Mouse (Mus musculus) heart, postnatal 0 days (tissue): ENCODE results near the gene Socs5. TPM values are rescaled to one million over a fixed set of nuclear protein-coding genes. Genes with fewer than 3 reads are reported as not detected.

Source experiments
- ATAC-seq: fragments of 200-750 bp; cut with Nextera tagmentation; 2 replicates; pipeline ENCODE4 v1.8.0; 2017; ENCODE audit warnings: low read depth, moderate number of reproducible peaks, moderate library complexity; ENCODE audit not compliant: insufficient read depth
- DNase-seq: peaks from one replicate; pipeline ENCODE4 v3.0.0-alpha.2; 2016; ENCODE audit warnings: low spot score
- H3K27ac ChIP-seq: fragments of 300-500 bp; sonication (generic); 2 replicates; pipeline ENCODE4 v1.5.1; 2014; ENCODE audit warnings: low read depth, mild to moderate bottlenecking
- H3K27me3 ChIP-seq: fragments of 300-500 bp; sonication (generic); 2 replicates; pipeline ENCODE4 v1.6.1; 2014; ENCODE audit warnings: low read length, mixed read lengths; ENCODE audit not compliant: control insufficient read depth, insufficient read depth
- H3K36me3 ChIP-seq: fragments of 300-500 bp; sonication (generic); replicated peaks from 2 replicates; pipeline ENCODE4 v1.6.1; 2014; ENCODE audit warnings: low read length, mixed read lengths; ENCODE audit not compliant: control insufficient read depth, insufficient read depth
- H3K4me1 ChIP-seq: fragments of 300-500 bp; sonication (generic); 2 replicates; pipeline ENCODE4 v1.6.1; 2014; ENCODE audit warnings: antibody characterized with exemption; ENCODE audit not compliant: control insufficient read depth, insufficient read depth
- H3K4me2 ChIP-seq: fragments of 300-500 bp; sonication (generic); 2 replicates; pipeline ENCODE4 v1.6.1; 2014; ENCODE audit warnings: low read depth, mild to moderate bottlenecking, low read length, moderate library complexity
- H3K4me3 ChIP-seq: fragments of 300-500 bp; sonication (generic); 2 replicates; pipeline ENCODE4 v1.5.1; 2014; ENCODE audit warnings: low read depth, low read length
- H3K9ac ChIP-seq: fragments of 300-500 bp; sonication (generic); replicated peaks from 2 replicates; pipeline ENCODE4 v1.6.1; 2014; ENCODE audit warnings: low read depth, low read length, mixed read lengths
- H3K9me3 ChIP-seq: fragments of 300-500 bp; sonication (generic); replicated peaks from 2 replicates; pipeline ENCODE4 v1.6.1; 2016; ENCODE audit warnings: low read length; ENCODE audit not compliant: control insufficient read depth
- CTCF ChIP-seq: IDR thresholded peaks from 2 replicates; pipeline ENCODE4 v1.5.1; 2016; ENCODE audit warnings: antibody characterized with exemption, control low read depth, low read depth
- EP300 ChIP-seq: IDR thresholded peaks from 2 replicates; pipeline ENCODE4 v1.6.1; 2016; ENCODE audit warnings: antibody characterized with exemption, low read depth
- WGBS: fragments of 180-500 bp; shearing (Covaris S2); extraction: QIAGEN DNeasy Blood & Tissue Kit; methylation state at CpG from one replicate; pipeline ENCODE4 v1.1.7; 2014; 5-methylcytosine and 5-hydroxymethylcytosine counted together
- microRNA-seq: library from miRNA; unstranded; fragments of <30 nt; microRNA quantifications from one replicate; pipeline ENCODE4, GENCODE M21; 2016
- polyA plus RNA-seq: library from polyadenylated mRNA; unstranded; fragments of >200 nt; fragmentation: Nextera tagmentation; extraction: Ambion mirVana; gene quantifications from 2 replicates; pipeline ENCODE4 v1.2.1, GENCODE M21; 2015
- total RNA-seq: library from RNA; depleted of rRNA; stranded (reverse); fragments of >200 nt; gene quantifications from 2 replicates; pipeline ENCODE4 v1.2.3, GENCODE M21; 2014; ENCODE audit warnings: low replicate concordance; rRNA removed

Gene Socs5
- total and polyA plus RNA-seq, 2 experiments from 2014 or later = 7.9 to 17.7 TPM

DNA sequence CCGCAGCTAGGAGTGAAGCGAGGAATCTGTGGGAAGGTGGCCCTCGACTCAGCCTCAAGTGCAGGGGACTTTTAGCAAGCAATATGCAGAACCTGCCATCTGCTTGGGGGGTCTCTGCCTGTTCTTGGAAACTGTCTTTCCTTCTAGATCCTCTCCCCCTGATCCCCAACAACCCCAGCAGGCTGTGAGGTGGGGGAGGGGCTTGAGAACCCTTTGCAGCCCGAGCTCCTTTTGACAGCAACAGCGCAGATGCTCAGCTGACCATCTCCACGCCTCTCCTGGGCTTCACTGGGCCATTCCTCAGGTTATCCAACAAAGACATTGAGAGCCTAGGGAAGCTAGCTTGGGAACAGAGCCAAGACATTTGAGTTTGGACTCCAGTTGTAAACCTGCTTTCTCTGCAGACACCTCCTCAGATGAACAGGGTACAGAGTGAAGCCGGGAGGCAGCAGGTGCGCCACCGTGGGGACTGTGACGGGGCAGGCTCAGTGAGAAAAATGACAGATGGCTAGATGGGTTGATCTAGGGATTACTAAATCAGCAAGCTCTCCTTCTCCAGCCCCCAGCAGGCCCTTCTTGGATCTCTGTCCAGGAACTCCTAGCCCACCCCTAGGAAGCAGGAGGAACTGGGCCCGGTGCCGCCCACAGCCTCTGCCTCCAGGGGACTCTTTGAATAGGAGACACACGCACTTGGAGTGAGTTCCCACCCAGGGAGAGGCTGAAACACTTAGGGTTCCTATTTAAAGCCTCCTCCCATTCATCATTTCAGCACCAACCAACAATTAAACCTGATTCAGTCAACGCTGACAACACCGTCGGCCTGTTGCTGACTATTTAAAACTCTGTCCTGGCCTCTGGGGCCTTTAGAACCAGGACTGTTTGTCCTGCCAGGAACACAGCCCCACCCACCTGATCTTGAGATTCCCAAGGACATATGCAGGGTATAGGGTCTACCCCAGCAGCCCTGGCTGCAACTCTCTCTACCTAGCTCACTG, 71.4 kb downstream of the Socs5 start:
- peak overlapping the region; percentile 63 for H3K27ac ChIP-seq
- H3K9ac ChIP-seq = no peak overlapping the region
- DNase-seq (peak; percentile 88), ATAC-seq (peak; percentile 84)
- no peaks in the 10 kb centered on the region for H3K9me3 ChIP-seq
- no peaks in the 10 kb centered on the region for H3K36me3 ChIP-seq
- TF ChIP-seq EP300 = no peak; the same call in 1 of the 2 replicates
- no peak for TF ChIP-seq CTCF
- 33% methylated on average over 16 of the region's 16 CpGs for WGBS
- no peak overlapping the region for H3K4me3 ChIP-seq
- no peak overlapping the region for H3K4me2 ChIP-seq
- no peaks in the 10 kb centered on the region for H3K27me3 ChIP-seq
- H3K4me1 ChIP-seq = peaks cover 31% of the 10 kb centered on the region

DNA sequence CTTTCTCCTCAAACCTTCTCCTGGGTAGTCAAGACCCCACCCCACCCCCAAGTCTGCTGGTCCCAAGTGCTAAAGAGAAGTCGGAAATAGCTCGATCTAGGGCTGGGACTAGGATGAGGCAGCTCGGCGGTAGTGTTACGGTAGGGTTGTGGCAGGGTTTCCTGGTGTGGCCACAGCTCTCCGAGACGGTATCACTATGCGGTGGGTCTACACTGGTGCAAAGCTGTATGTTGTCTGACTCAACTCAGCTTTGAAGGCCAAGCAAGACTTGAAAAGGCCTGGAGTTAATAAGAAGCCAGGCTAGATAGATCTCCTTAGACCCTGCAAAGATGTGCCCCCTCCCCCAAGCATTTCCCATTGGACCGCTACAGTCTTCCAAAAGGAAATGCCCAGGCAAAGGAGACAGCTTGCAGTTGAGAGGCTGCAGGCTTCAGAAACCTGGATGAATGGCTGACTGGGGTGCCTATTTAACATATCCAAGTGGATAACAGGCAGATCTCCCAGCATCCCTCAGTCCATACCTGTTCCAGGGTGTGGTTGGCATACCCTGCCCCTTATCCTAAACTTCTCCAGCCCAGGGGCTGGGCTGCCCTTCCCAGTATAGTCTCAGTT, 72.6 kb downstream of the Socs5 start:
- ATAC-seq (no peak), DNase-seq (no peak)
- no peak overlapping the region for H3K4me2 ChIP-seq
- peaks cover 31% of the 10 kb centered on the region for H3K4me1 ChIP-seq
- no peak overlapping the region for H3K9ac ChIP-seq
- no peak overlapping the region for H3K4me3 ChIP-seq
- H3K27ac ChIP-seq = peak overlapping the region; percentile 63; the same call in 1 of the 2 replicates
- H3K27me3 ChIP-seq = no peaks in the 10 kb centered on the region
- WGBS = 89% methylated on average over 9 of the region's 9 CpGs
- no peaks in the 10 kb centered on the region for H3K9me3 ChIP-seq
- TF ChIP-seq CTCF (no peak), EP300 (no peak)
- H3K36me3 ChIP-seq = no peaks in the 10 kb centered on the region

DNA sequence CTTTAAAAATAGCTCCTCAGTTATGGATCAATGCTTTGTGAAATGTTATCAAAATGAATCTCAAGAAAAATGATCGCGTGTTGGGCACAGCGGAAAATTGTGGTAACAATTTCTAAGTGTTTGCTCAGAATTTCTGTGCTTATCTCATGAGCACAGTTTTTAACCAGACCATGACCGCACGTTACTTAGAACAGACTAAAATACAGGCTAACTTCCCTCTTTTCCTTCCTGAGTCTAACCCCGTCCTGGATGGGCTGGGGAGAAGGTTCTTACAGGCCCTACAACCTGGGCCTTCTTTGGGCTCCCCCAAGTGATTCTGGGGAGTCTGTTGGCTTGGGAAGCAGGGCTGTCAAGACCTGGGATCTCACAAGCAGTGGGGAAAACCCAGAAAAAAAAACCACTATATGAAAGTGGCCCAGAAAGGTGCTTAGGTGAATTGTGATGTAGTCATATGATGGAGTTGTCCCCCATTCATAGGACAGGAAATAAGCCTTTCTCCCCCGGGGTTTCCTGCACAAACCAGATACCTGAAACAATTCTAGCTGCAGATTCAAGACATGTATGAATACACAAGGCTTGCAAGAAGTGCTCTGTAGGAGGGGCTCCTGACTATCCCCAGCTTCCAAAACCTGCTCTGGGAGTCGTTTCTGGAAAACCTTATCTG, 74.3 kb downstream of the Socs5 start:
- no peak overlapping the region for H3K4me3 ChIP-seq
- ATAC-seq (no peak), DNase-seq (no peak)
- TF ChIP-seq CTCF (no peak), EP300 (no peak)
- H3K9ac ChIP-seq = no peak overlapping the region
- H3K27me3 ChIP-seq = no peaks in the 10 kb centered on the region
- peaks cover 31% of the 10 kb centered on the region for H3K4me1 ChIP-seq
- WGBS = 61% methylated on average over 8 of the region's 8 CpGs
- H3K36me3 ChIP-seq = no peaks in the 10 kb centered on the region
- H3K9me3 ChIP-seq = no peaks in the 10 kb centered on the region
- no peak overlapping the region for H3K4me2 ChIP-seq
- H3K27ac ChIP-seq = no peak overlapping the region

DNA sequence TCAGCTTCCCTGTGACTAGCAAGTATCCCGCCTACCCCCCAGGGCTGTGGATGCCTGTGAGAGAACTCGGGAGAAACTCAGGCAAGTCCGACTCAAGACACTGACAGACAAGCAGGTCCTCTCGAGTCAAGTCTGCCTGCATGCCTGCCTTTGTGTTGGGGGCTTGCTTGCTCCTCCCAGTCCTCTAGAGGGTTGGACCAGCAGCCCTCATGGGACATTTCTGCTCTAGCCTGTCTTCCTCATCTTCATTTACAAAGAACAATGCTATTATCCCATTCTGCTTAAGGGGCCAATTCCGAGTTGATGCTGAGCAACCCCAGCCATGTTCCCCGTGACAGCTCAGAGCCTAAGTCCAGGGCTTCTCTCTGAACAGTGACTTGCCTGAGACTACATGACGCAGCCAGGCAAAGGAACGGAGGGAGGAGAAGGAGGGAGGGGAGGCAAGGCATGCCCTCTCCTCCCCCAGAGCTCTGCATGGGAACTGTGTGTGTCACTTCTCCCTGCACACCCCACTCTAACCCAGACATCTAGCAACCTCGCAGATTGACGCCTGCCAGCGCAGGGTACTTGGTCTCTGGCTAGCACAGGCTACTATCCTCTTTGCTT, 78.1 kb downstream of the Socs5 start:
- no peak for DNase-seq
- Histone ChIP-seq H3K27me3 (no peaks in the 10 kb centered on the region), H3K4me2 (no peak overlapping the region), H3K9me3 (no peaks in the 10 kb centered on the region), H3K4me1 (0 out of 2 replicates have a peak, but pooled peaks cover 5% of the 10 kb centered on the region), H3K27ac (no peak overlapping the region), H3K9ac (no peak overlapping the region), H3K36me3 (no peaks in the 10 kb centered on the region), H3K4me3 (no peak overlapping the region)
- no peak for TF ChIP-seq CTCF
- TF ChIP-seq EP300 = no peak
- 36% methylated on average over 11 of the region's 11 CpGs for WGBS
- ATAC-seq = no peak

DNA sequence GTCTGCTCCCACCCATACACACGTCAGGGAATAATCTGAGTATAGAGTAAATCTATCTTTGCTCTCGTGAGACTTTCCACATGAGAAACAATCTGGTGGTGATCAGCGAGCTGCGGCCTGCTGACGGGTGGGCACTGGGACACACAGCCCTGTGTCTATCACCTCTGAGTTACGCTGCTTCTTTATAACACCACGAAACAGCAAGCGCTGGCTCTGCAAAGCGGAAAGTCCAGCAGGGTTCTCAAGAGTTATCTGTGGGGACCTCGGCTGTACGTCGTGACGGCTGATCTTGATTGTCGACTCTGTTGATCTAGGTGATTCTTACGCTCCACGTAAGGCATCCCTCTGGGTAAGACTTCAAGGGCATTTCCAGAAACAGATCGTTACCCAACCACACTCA, 79.5 kb downstream of the Socs5 start:
- H3K36me3 ChIP-seq = no peaks in the 10 kb centered on the region
- no peak overlapping the region for H3K4me3 ChIP-seq
- H3K27me3 ChIP-seq = no peaks in the 10 kb centered on the region
- H3K9ac ChIP-seq = no peak overlapping the region
- ATAC-seq (no peak), DNase-seq (no peak)
- 55% methylated on average over 17 of the region's 17 CpGs for WGBS
- no peak overlapping the region for H3K4me2 ChIP-seq
- H3K27ac ChIP-seq = no peak overlapping the region
- TF ChIP-seq EP300 (no peak), CTCF (no peak)
- H3K4me1 ChIP-seq = 0 out of 2 replicates have a peak, but pooled peaks cover 5% of the 10 kb centered on the region
- no peaks in the 10 kb centered on the region for H3K9me3 ChIP-seq

Small RNAs within 50 kb of the gene (microRNA-seq; reads per million reads assigned to microRNA genes)
- gene Gm22346 = not detected

Other genes starting within 250 kb of the Socs5 start
- gene Tmem247, start 190.3 kb upstream of the Socs5 start, total RNA-seq = not detected in 2 replicates
- gene Tmem247, start 190.3 kb upstream of the Socs5 start, polyA plus RNA-seq = not detected in 2 replicates
- not detected in 2 replicates for gene Atp6v1e2, start 159.8 kb upstream of the Socs5 start, total RNA-seq
- gene Atp6v1e2, start 159.8 kb upstream of the Socs5 start, polyA plus RNA-seq = not detected in 2 replicates
- gene Rhoq, start 144.6 kb upstream of the Socs5 start, total RNA-seq = 67.4 and 74.6 TPM in 2 replicates
- 17.6 and 18.7 TPM in 2 replicates for gene Rhoq, start 144.6 kb upstream of the Socs5 start, polyA plus RNA-seq
- 5.0 and 10.1 TPM in 2 replicates for gene Pigf, start 82.3 kb upstream of the Socs5 start, total RNA-seq
- gene Pigf, start 82.3 kb upstream of the Socs5 start, polyA plus RNA-seq = 9.0 and 12.2 TPM in 2 replicates
- 34.7 and 40.0 TPM in 2 replicates for gene Cript, start 82.1 kb upstream of the Socs5 start, total RNA-seq
- gene Cript, start 82.1 kb upstream of the Socs5 start, polyA plus RNA-seq = 116 and 124 TPM in 2 replicates
- 71.0 and 78.3 TPM in 2 replicates for gene Mcfd2, start 158.3 kb downstream of the Socs5 start, total RNA-seq
- gene Mcfd2, start 158.3 kb downstream of the Socs5 start, polyA plus RNA-seq = 75.1 and 77.2 TPM in 2 replicates
- gene Ttc7, start 175.2 kb downstream of the Socs5 start, total RNA-seq = 3.5 and 6.7 TPM in 2 replicates
- 2.5 and 2.7 TPM in 2 replicates for gene Ttc7, start 175.2 kb downstream of the Socs5 start, polyA plus RNA-seq